Mouse (Mus musculus) heart, embryonic 14.5 days (tissue): Measurements from ENCODE around the gene Serpinb9e. TPM values are rescaled to one million over a fixed set of nuclear protein-coding genes. Genes with fewer than 3 reads are reported as not detected.
"Not testable (repeated sequence)": the region's sequence is repeated elsewhere in the genome, so short reads cannot be mapped to it uniquely, and the experiment has no call there.

ENCODE experiments used
- ATAC-seq: fragments of 200-750 bp; cut with Nextera tagmentation; 2 replicates; pipeline ENCODE4 v1.8.0; 2017; ENCODE audit warnings: low read depth, moderate TSS enrichment; ENCODE audit not compliant: insufficient number of reproducible peaks, insufficient read depth, low FRiP score
- H3K27ac ChIP-seq, 2 experiments: fragments of 200-500 bp in 1 of 2; fragments of 300-500 bp in 1 of 2; sonication (generic) in 1 of 2; replicated peaks in 1 of 2; 2 replicates each; pipeline ENCODE4 v1.5.1; 2012 to 2014; ENCODE audit warnings: low read depth in 2 of 2, low read length in 2 of 2, control low read depth in 1 of 2, mild to moderate bottlenecking in 1 of 2, mixed read lengths in 1 of 2; ENCODE audit not compliant: control insufficient read depth in 1 of 2, insufficient read depth in 1 of 2
- H3K27me3 ChIP-seq: fragments of 300-500 bp; sonication (generic); 2 replicates; pipeline ENCODE4 v1.6.1; 2014; ENCODE audit warnings: mild to moderate bottlenecking, low read length, control low read depth; ENCODE audit not compliant: control insufficient read depth, insufficient read depth
- H3K36me3 ChIP-seq: fragments of 300-500 bp; sonication (generic); 2 replicates; pipeline ENCODE4 v1.6.1; 2014; ENCODE audit warnings: mild to moderate bottlenecking, control low read depth, low read length, mixed read lengths; ENCODE audit not compliant: control insufficient read depth, insufficient read depth
- H3K4me1 ChIP-seq, 2 experiments: fragments of 200-500 bp in 1 of 2; fragments of 300-500 bp in 1 of 2; sonication (generic) in 1 of 2; 2 replicates each; pipeline ENCODE4 v1.6.1; 2012 to 2014; ENCODE audit warnings: low read length in 2 of 2, control low read depth in 1 of 2, mixed read lengths in 1 of 2; ENCODE audit not compliant: control insufficient read depth in 2 of 2, insufficient read depth in 2 of 2
- H3K4me2 ChIP-seq: fragments of 300-500 bp; sonication (generic); 2 replicates; pipeline ENCODE4 v1.6.1; 2014; ENCODE audit warnings: mild to moderate bottlenecking, low read length
- H3K4me3 ChIP-seq, 2 experiments: fragments of 200-500 bp in 1 of 2; fragments of 300-500 bp in 1 of 2; sonication (generic) in 1 of 2; 2 replicates each; pipeline ENCODE4 v1.5.1; 2012 to 2014; ENCODE audit warnings: low read length in 2 of 2, mild to moderate bottlenecking in 2 of 2, control low read depth in 1 of 2, low read depth in 1 of 2, moderate library complexity in 1 of 2; ENCODE audit not compliant: control insufficient read depth in 1 of 2, insufficient read depth in 1 of 2
- H3K9ac ChIP-seq: fragments of 300-500 bp; sonication (generic); 2 replicates; pipeline ENCODE4 v1.6.1; 2014; ENCODE audit warnings: mild to moderate bottlenecking, low read length
- H3K9me3 ChIP-seq: fragments of 300-500 bp; sonication (generic); 2 replicates; pipeline ENCODE4 v1.6.1; 2016; ENCODE audit warnings: low read length, control low read depth; ENCODE audit not compliant: control insufficient read depth
- WGBS: fragments of 180-500 bp; shearing (Covaris S2); extraction: QIAGEN DNeasy Blood & Tissue Kit; methylation state at CpG from one replicate; pipeline ENCODE4 v1.1.7; 2014; 5-methylcytosine and 5-hydroxymethylcytosine counted together
- polyA plus RNA-seq: library from polyadenylated mRNA; unstranded; fragments of >200 nt; fragmentation: Nextera tagmentation; extraction: Ambion mirVana; gene quantifications from 2 replicates; pipeline ENCODE4 v1.2.1, GENCODE M21; 2014

Gene Serpinb9e
- not detected in 2 replicates for polyA plus RNA-seq

GRCm38 (mm10) chr13:33249312-33249711 lies at the start of gene Serpinb9e:
TSS of gene Serpinb9e (plus strand) at chr13:33249612.
- ATAC-seq, H3K27me3 ChIP-seq, H3K4me2 ChIP-seq, H3K9ac ChIP-seq, H3K36me3 ChIP-seq, H3K9me3 ChIP-seq, H3K4me3 ChIP-seq, H3K27ac ChIP-seq, H3K4me1 ChIP-seq: not testable (repeated sequence)
- WGBS, result 62% methylated on average over 2 of the region's 2 CpGs

DNA sequence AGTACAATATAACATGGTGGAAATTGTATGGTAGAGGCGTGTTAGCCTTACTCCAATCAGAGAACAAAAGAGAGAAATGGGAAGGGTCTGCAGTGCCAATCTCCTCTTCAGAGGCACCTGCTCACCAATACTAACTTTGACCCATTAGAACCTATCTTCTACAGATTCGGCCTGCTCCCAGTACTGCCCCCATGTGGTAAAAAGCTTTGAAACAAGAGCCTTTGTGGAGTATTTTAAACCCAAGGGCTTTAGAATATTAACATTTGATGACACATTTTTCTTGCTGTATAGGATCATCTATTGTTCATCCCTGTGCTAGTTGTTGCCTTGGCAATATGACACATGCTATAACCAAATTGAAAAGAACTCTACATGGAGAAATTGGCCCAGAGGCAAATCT lies 49.7 kb upstream of the Serpinb9e start:
- Histone ChIP-seq H3K9me3 (no peaks in the 10 kb centered on the region), H3K4me3 (no peak overlapping the region), H3K4me1 (no peaks in the 10 kb centered on the region), H3K9ac (no peak overlapping the region), H3K36me3 (no peaks in the 10 kb centered on the region), H3K27me3 (no peaks in the 10 kb centered on the region), H3K27ac (no peak overlapping the region), H3K4me2 (no peak overlapping the region)
- 48% methylated on average over 2 of the region's 2 CpGs for WGBS
- no peak for ATAC-seq

DNA sequence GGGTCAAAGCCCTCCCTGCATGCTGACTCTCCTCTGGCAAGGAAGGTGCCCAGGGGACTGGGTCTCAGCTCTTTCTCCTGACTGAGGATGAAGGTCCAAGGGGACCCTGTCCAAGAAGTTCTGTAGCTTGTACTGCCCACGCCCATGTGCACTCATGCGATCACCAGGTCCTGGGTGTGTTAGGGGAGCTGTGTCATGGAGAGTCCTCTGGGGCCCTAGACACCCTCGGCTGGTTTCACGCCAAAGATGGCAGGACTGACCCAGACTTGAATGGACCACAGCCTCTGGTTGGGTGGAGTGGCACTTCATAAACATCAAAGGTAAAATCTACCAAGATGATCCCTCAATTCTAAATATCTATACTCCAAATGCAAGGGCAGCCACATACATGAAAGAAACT lies 59.2 kb downstream of the Serpinb9e start:
- 71% methylated on average over 4 of the region's 4 CpGs for WGBS
- not testable (repeated sequence) for H3K27ac ChIP-seq, H3K9me3 ChIP-seq, H3K4me2 ChIP-seq, H3K36me3 ChIP-seq, H3K4me3 ChIP-seq, H3K27me3 ChIP-seq, H3K4me1 ChIP-seq, ATAC-seq, H3K9ac ChIP-seq

Other genes starting within 250 kb of the Serpinb9e start
- gene Serpinb9, start 246.4 kb upstream of the Serpinb9e start, polyA plus RNA-seq, result 7.0 and 9.0 TPM in 2 replicates
- 0.39 TPM in 2 replicates for gene Serpinb9b, start 222.2 kb upstream of the Serpinb9e start, polyA plus RNA-seq
- gene Serpinb1b, start 171.0 kb upstream of the Serpinb9e start, polyA plus RNA-seq, result 0.11 TPM in 1 of 2 replicates, not detected in the other
- not detected in 2 replicates for gene Serpinb9c, start 89.9 kb upstream of the Serpinb9e start, polyA plus RNA-seq
- gene Serpinb9d, start 56.7 kb upstream of the Serpinb9e start, polyA plus RNA-seq, result not detected in 2 replicates
- not detected in 2 replicates for gene Serpinb9f, start 74.5 kb downstream of the Serpinb9e start, polyA plus RNA-seq
- gene Gm11397, start 146.1 kb downstream of the Serpinb9e start, polyA plus RNA-seq, result not detected in 2 replicates
- not detected in 2 replicates for gene Serpinb9g, start 235.2 kb downstream of the Serpinb9e start, polyA plus RNA-seq